8 mouse cellular contexts compared by ENCODE assay signal in genomic region chr6:16994711-16995110, GRCm38 (mm10).
A peak's percentile ranks its signal among the peaks of the same experiment; 100 is the strongest.
DNase-seq lines count a peak whose midpoint lies in the region; ATAC-seq and TF ChIP-seq lines count a peak whose summit lies in the region.

No protein-coding gene starts in this region.

- peak; percentile 67 for TF ChIP-seq CTCF in heart, postnatal 0 days (IDR thresholded peaks at IDR 0.05; ENCODE audit: low read depth)
- TF ChIP-seq CTCF in E14TG2a.4 (conservative IDR thresholded peaks at IDR 0.05; ENCODE audit: low read length): peak; percentile 45
- peak; percentile 71 for TF ChIP-seq CTCF in kidney, postnatal 0 days (IDR thresholded peaks at IDR 0.05; ENCODE audit: low read depth)

- no peaks in the 10 kb centered on the region for H3K4me1 ChIP-seq in heart, postnatal 0 days (ENCODE audit: control insufficient read depth, insufficient read depth)
- no peaks in the 10 kb centered on the region for H3K4me1 ChIP-seq in E14TG2a.4 (replicated peaks; ENCODE audit: low read depth, low read length)
- no peaks in the 10 kb centered on the region for H3K4me1 ChIP-seq in kidney, postnatal 0 days (replicated peaks; ENCODE audit: insufficient read depth, low read length)

- 8% methylated on average over 8 of the region's 8 CpGs for WGBS in heart, postnatal 0 days
- 7% methylated on average over 8 of the region's 8 CpGs for WGBS in kidney, postnatal 0 days

- no peak overlapping the region for H3K4me3 ChIP-seq in heart, postnatal 0 days (ENCODE audit: low read depth, low read length)
- H3K4me3 ChIP-seq in E14TG2a.4 (replicated peaks; ENCODE audit: low read length): no peak overlapping the region
- H3K4me3 ChIP-seq in kidney, postnatal 0 days (replicated peaks; ENCODE audit: low read depth, low read length): no peak overlapping the region

- no peak overlapping the region for H3K9ac ChIP-seq in heart, postnatal 0 days (replicated peaks; ENCODE audit: low read depth, low read length)
- H3K9ac ChIP-seq in kidney, postnatal 0 days (ENCODE audit: low read depth, low read length): no peak overlapping the region

- H3K36me3 ChIP-seq in heart, postnatal 0 days (replicated peaks; ENCODE audit: control insufficient read depth, insufficient read depth, low read length): no peaks in the 10 kb centered on the region
- no peaks in the 10 kb centered on the region for H3K36me3 ChIP-seq in E14TG2a.4 (ENCODE audit: insufficient read depth, low read length)
- no peaks in the 10 kb centered on the region for H3K36me3 ChIP-seq in kidney, postnatal 0 days (ENCODE audit: insufficient read depth, low read length)

- H3K27me3 ChIP-seq in heart, postnatal 0 days (ENCODE audit: control insufficient read depth, insufficient read depth, low read length): no peaks in the 10 kb centered on the region
- no peaks in the 10 kb centered on the region for H3K27me3 ChIP-seq in E14TG2a.4 (ENCODE audit: insufficient read depth, low read length)
- H3K27me3 ChIP-seq in kidney, postnatal 0 days (ENCODE audit: insufficient read depth, low read length): no peaks in the 10 kb centered on the region

- no peaks in the 10 kb centered on the region for H3K9me3 ChIP-seq in heart, postnatal 0 days (replicated peaks; ENCODE audit: control insufficient read depth, low read length)
- H3K9me3 ChIP-seq in E14TG2a.4 (ENCODE audit: low read length): no peaks in the 10 kb centered on the region
- no peaks in the 10 kb centered on the region for H3K9me3 ChIP-seq in kidney, postnatal 0 days (replicated peaks; ENCODE audit: low read length)

- no peak overlapping the region for H3K27ac ChIP-seq in heart, postnatal 0 days (ENCODE audit: low read depth)
- no peak overlapping the region for H3K27ac ChIP-seq in kidney, postnatal 0 days

- no peak for ATAC-seq in heart, postnatal 0 days (ENCODE audit: insufficient read depth, low read depth)
- no peak for ATAC-seq in kidney, postnatal 0 days (replicated peaks; ENCODE audit: low FRiP score, low read depth)

- intact Hi-C loops in heart, postnatal 14 days (cut with DNase I): no loop called here
- intact Hi-C loops in gastrocnemius, postnatal 36 days (cut with DNase I): no loop called here

- DNase-seq in heart, postnatal 0 days (ENCODE audit: low spot score): peak; percentile 41
- no peak for DNase-seq in heart, postnatal 14 days
- peak; percentile 42 for DNase-seq in embryo, embryonic 11.5 days (ENCODE audit: low read depth, low spot score)
- peak; percentile 81 for DNase-seq in kidney, postnatal 0 days (ENCODE audit: low spot score)
- peak; percentile 84 for DNase-seq in retina, postnatal 1 day
- no peak for DNase-seq in natural killer cell, adult 2 months (ENCODE audit: low spot score in 2 of 2)
- no peak for DNase-seq in gastrocnemius, postnatal 36 days

- no peak for TF ChIP-seq EP300 in heart, postnatal 0 days (IDR thresholded peaks at IDR 0.05; ENCODE audit: low read depth)

- H3K4me2 ChIP-seq in heart, postnatal 0 days (ENCODE audit: low read depth, low read length): no peak overlapping the region
- no peak overlapping the region for H3K4me2 ChIP-seq in kidney, postnatal 0 days (ENCODE audit: low read length)

Comparison
In these comparisons a context has a peak if more than half of its experiments do, and no peak if none do; other contexts are left out.
1. DNase-seq: peak in heart, postnatal 0 days (single experiment), embryo, embryonic 11.5 days (single experiment), kidney, postnatal 0 days (single experiment) and retina, postnatal 1 day (single experiment); none in heart, postnatal 14 days (0 of 2), natural killer cell, adult 2 months (0 of 2) and gastrocnemius, postnatal 36 days (0 of 2).
2. Peak in every context shown above with its lines, with median percentiles within 50 percentile points of each other: CTCF ChIP-seq.